Mouse (Mus musculus) ZHBTc4 (cell line): ENCODE data around the gene Tspan33.
"Not testable (repeated sequence)": the region's sequence is repeated elsewhere in the genome, so short reads cannot be mapped to it uniquely, and the experiment has no call there.

Experiments
- DNase-seq: peaks from one replicate; pipeline ENCODE4 v3.0.0-alpha.2; 2011; ENCODE audit warnings: low read depth, low spot score

The Tspan33 gene

DNA sequence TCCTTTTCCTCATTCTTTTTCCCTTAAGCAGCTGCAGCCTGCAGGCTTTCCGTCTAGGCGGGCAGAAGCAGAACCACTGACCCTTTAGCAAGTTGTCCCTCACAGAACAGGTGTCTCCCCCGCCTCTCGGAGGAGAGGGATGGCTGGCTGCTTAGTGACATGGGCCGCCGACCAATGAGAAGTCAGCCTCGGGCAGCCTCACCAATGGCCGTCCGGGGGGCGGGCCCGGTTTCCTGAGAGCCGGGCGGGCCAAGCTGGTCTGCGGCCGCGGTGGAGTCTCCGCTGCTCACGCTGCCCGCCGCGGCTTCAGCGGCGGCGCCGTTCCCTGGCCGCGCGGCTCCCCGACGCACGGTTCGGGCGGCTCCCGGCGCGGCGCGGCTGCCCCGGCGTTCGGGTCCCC, at the start of gene Tspan33:
TSS of gene Tspan33 (plus strand) at position 270 of the 400 bp plus-strand sequence.
- peak; percentile 89 for DNase-seq

DNA sequence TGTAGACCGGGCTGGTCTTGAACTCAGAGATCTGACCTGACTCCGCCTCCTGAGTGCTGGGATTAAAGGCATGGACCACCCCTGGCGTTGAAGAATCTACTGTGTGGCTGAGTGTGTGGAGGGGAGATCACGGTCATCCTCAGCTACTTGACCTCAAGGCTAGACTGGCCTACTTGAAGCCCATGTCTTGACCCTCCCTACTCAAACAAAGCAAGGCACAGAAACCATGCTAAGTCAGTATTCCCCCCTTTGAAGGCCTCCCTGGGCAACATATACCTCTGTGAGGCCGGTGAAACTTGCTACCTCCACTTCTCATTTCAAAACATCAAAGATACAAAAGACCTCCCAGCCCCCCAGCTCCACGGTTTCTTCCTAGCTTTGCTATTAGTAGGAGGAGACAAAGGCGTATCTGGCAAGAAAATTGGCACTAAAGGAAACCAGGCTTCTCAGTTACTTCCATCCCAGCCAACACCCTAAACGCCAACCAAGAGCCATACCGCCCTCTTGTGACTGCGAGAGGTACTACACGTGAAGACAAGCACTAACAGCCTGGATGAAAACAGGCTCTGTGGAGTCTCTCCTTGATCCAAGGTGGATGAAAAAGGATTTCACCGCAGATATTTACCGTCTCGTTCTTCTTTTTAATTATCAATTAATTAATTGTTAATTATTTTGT, 44.4 kb upstream of the Tspan33 start:
- peak; percentile 92 for DNase-seq

GRCm38 (mm10) chr6:29650170-29650549, 43.9 kb upstream of the Tspan33 start:
- no peak for DNase-seq

- no peak for DNase-seq
Measured at GRCm38 (mm10) chr6:29653271-29653670, 40.8 kb upstream of the Tspan33 start.

DNA sequence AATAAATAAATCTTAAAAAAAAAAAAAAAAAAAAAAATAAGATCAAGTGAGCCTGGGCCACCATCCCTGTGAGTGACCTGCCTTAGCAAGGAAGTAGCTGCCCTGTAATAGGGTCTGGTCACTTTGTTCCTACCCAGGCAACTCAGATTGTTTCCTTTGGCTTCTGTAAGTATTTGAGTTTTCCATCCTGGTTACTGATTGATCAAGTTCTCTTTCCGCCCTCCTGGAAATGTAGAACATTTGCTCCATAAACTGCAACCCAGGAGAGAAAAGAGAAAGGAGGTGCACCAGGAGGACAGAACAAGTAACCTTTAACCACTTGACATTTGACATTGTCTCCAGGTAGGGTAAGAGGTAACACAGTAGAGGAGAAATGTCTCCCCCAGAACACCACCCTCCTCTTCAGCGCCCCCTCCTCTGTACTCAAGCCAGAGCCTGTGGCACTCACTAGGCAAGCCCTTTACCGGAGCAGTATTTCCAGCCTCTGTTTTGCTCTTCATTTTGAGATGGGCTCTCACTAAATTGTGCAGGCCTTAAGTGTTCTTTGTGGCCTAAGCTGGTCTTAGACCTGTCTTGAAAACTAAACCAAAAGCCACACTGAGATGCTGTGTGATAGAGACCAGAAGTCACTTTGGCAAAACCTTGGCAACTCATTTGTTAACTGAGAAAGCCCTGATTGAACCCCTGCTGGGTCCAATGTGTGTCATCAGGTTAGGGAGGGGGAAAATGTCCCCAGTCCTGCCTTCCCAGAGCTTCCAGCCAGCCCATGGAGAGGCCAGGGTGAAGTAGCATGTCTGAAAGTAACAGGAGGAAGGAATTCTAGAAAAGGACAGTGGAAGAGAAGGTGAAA, 35.2 kb upstream of the Tspan33 start:
- DNase-seq = no peak

DNA sequence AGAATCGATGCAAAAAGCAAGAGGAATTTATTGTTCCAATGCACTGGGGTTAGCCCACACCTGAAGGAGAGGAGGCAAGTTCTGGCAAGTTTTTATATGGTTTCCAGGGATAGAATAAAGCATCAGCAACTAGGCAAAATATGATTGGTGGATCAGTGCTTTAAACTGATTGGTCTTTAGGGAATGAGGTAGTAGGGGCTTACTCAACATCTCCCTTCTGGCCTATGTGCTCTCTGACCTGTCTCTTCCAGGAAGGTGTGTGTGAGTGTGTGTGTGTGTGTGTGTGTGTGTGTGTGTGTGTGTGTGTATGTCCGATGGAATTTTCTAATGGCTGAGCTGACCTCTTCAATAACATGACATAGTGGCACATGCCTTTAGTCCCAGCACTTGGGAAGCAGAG, 34.1 kb upstream of the Tspan33 start:
- no peak for DNase-seq

DNA sequence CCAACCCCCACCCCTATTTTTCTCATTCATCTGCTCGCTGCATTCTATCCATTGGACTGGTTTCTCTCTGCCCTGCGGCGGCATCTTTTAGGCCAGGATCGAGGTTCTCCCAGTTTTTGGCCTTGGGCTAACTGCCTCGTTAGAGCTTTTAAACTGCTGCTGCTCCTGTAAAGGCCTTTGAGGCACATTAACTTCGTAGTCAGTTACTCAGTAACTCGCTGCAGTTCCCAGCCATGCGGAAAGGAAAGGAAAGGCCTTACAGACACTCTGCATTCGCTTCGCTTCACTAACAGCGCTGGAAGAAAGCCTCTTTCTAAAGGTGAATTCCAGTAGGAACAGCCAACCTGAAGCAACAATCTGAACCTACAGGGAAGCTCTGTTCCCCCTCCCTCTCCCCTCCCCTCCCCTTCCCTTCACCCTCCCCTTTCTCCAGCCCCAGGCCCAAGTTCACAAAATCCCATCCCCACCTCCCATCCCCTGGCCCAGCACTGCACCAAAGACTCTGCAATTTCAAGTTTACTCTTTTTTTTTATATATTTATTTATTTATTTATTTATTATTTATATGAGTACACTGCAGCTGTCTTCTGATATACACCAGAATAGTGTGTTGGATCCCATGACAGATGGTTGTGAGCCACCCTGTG, 33.2 kb upstream of the Tspan33 start:
- DNase-seq = no peak

DNA sequence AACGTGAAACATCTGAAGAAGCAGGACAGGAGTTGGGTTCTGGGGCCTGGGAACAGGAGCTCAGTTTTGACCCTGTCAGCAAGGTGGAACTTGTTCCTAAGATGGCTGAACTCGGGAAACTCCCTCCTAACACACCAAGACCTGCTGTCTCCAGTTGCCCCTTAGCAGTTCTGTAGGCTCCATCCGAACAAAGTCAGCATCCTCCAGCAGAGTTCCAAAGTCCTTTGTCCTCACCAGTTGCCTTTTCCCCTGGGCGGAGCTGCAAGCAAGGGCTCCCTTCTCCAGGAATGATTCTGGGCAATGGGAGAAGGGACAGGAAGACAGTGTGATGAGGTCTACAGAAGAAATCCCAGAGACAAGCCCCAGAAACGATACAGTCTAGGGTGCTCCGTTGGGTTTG, 26.8 kb upstream of the Tspan33 start:
- DNase-seq = no peak

GRCm38 (mm10) chr6:29671741-29672140, 22.3 kb upstream of the Tspan33 start:
- DNase-seq = peak; percentile 55

GRCm38 (mm10) chr6:29672563-29673411, 21.2 kb upstream of the Tspan33 start:
- peak; percentile 44 for DNase-seq

DNA sequence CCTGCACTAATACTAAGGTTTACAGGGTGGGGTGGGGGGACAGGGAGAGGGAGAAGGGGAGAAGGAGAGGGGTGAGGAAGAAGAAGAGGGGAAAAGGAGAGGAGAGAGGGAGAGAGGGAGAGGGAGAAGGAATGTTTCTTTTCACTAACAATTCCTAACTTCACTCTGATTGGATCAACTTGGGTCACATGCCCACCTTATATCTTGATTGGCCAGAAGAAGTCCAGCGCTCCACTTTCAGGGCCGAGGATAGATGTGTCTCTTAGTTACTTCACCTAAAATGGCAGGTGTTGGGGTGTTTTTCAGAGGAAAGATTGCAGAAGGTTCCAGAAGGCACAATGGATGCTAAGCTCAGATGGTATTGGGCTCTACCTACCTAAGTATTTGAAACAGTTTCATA, 20.3 kb upstream of the Tspan33 start:
- DNase-seq = no peak

DNA sequence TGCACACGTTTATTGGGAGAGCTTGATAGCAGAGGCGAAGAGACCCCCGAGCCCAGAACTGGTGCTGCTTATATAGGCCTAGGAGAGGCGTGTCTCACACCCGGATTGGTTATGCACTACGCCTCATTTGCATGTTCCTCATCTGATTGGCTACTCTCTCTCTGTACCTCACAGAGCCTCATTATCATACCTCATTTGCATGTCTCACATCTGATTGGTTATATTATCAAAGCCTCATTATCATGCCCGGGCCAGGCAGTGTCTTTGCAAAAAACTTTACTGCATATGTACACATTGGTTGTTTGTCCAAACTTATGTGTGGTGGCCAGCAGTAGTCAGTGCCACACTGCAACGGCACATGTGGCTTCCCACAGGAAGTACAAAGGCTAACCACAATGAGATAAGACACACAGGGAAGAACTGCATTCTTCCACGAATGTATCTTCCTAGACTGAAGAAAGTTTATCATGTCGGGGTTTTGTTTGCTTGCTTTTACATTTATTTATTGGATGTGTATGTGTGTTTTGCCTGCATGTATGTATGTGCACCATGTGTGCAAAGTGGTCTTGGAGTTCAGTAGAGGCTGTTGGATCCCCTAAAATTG, 14.0 kb upstream of the Tspan33 start:
- not testable (repeated sequence) for DNase-seq

- no peak for DNase-seq
Measured at GRCm38 (mm10) chr6:29681853-29682252, 12.2 kb upstream of the Tspan33 start.

GRCm38 (mm10) chr6:29684686-29685085, 9.3 kb upstream of the Tspan33 start:
- DNase-seq = no peak

DNA sequence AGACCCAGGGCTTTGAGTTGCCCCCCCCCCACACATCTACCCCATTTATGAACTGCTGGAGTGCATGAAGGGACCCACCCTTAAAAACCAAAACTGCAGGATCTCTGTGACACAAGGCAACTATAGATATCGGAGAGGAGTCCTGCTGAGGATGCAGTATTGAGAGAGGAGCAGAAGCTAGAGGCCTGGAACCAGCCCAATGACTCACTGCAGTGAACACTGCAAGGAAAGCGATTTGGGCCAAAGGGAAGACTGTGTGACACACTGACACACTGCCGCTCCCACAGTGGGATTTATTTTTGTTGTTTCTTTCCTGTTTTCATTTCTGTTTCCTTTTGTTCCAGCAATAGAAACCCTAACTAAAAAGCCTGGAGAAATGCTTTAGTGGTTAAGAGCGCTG, 8.1 kb upstream of the Tspan33 start:
- no peak for DNase-seq

DNA sequence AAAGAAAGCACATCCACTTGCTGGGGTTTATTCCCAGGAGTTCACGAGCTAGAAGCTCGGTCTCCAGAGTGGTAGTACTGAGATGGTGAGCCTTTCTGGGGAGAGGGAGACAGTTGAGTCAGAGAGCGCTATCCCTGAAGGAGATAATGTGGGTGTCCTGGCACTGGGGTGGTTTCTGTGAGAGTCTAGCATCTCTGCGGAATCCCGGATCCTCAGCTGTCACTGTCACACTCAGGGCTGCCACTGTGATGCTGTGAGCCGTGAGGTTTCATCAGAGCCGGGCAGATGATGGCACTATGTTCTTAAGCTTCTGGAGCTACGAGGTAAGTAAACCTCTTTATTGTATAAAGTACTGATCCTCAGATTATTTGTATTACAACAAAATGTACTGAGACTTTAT, 4.6 kb upstream of the Tspan33 start:
- no peak for DNase-seq

- DNase-seq = no peak
Measured at GRCm38 (mm10) chr6:29694375-29695289, 610 bp downstream of the Tspan33 start.

GRCm38 (mm10) chr6:29695290-29695674, 1.3 kb downstream of the Tspan33 start:
- DNase-seq = no peak

DNA sequence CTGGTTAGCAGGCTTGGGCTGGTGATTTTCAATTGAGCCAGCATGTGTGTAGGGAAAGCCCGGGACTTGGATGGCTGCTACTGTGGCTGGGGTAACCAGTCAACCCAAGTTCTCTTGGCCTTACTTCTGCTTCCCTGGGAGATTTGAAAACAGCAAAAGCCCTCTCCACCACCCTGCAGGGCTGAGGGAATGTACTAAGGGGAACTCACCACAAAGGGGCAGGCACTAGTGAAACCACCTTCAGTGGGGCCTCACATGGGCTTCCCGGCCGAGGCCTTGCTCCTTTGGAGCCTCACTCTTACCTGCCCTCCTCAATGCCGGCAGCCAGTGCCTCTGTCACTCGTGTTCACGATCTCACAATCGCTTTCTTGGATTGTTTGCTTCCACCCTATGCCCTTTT, 2.0 kb downstream of the Tspan33 start:
- no peak for DNase-seq

- DNase-seq = no peak
Measured at GRCm38 (mm10) chr6:29697139-29697538, 3.1 kb downstream of the Tspan33 start.
